ENCODE assay signal across 10 mouse cellular contexts in the genomic region with DNA sequence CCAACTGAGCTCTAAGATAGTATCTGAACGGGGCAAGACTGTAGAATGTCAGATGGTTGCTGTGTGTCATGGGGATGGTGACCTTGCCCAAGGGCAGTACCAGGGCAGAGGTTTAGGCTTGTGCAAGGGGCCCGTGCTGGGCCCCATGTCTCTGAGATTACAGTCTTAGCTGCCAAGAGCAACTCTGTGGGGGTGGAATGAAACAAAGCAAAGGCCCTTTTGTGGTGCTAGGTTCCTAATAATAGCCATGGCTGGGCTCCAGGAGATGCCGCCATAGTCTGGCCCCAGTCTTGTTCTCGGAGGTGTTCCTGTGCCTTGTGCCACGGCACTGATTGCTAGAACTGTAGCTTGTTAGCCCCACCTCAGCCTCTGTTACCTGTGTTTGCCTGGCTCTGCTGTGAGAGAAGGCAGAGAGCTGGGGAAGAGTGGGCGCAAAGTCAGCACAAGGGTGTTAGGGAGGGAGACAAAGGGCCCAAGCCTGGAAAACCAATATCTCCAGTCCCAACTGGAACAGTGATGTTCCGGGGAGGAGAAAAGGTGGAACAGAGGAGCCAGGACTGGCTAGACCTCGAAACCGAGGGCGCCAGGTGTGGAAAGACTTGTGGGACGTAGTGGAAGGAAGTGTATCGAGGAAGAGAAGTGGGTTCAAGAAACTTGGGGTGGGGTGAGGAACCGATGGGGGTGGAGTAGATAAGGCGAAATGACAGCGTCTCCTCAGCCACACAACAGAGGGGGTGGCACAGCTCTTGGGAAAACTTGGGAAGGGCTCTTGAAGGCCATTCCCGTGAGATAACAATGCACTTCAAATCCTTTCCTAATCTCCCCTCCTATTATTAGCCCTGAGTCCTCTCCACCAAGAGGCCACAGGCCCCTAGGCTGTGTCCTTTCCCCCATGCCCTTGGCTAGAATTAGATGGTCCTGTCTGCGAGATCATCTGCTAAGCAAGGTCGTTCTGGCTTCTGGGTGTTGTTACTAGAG. TPM values are rescaled to one million over a fixed set of nuclear protein-coding genes. Genes with fewer than 3 reads are reported as not detected.
A peak's percentile ranks its signal among the peaks of the same experiment; 100 is the strongest.
DNase-seq lines count a peak whose midpoint lies in the region; ATAC-seq and TF ChIP-seq lines count a peak whose summit lies in the region.
"Had no signal": no experiment of that assay in that cellular context is flagged by ENCODE, and none has a peak within 500 bp of the region (broad histone marks: within the 10 kb centered on the region; RNA-seq: fewer than 3 reads in every experiment).

No protein-coding gene starts in this region.

- no peaks in the 10 kb centered on the region for H3K27me3 ChIP-seq in midbrain, embryonic 10.5 days (ENCODE audit: low read depth, poor library complexity, severe bottlenecking)
- no peaks in the 10 kb centered on the region for H3K27me3 ChIP-seq in midbrain, postnatal 0 days (ENCODE audit: insufficient read depth, low read length)
- H3K27me3 ChIP-seq in heart, postnatal 0 days (ENCODE audit: control insufficient read depth, insufficient read depth, low read length), result no peaks in the 10 kb centered on the region
- H3K27me3 ChIP-seq in stomach, embryonic 14.5 days (ENCODE audit: control insufficient read depth, insufficient read depth, low read length), result no peaks in the 10 kb centered on the region

- peak overlapping the region; percentile 74 for H3K27ac ChIP-seq in midbrain, embryonic 10.5 days (replicated peaks)
- H3K27ac ChIP-seq in midbrain, postnatal 0 days (ENCODE audit: low read depth, low read length), result no peak overlapping the region
- peak overlapping the region; percentile 97 for H3K27ac ChIP-seq in heart, postnatal 0 days (ENCODE audit: low read depth)
- H3K27ac ChIP-seq in stomach, embryonic 14.5 days (ENCODE audit: low read length), result no peak overlapping the region

- H3K36me3 ChIP-seq in midbrain, embryonic 10.5 days, result no peaks in the 10 kb centered on the region
- H3K36me3 ChIP-seq in midbrain, postnatal 0 days (ENCODE audit: insufficient read depth, low read length), result no peaks in the 10 kb centered on the region
- no peaks in the 10 kb centered on the region for H3K36me3 ChIP-seq in heart, postnatal 0 days (replicated peaks; ENCODE audit: control insufficient read depth, insufficient read depth, low read length)
- no peaks in the 10 kb centered on the region for H3K36me3 ChIP-seq in stomach, embryonic 14.5 days (ENCODE audit: control insufficient read depth, insufficient read depth, low read length)

- H3K4me3 ChIP-seq in midbrain, embryonic 10.5 days, result no peak overlapping the region
- H3K4me3 ChIP-seq in midbrain, postnatal 0 days (ENCODE audit: low read depth, low read length), result no peak overlapping the region
- no peak overlapping the region for H3K4me3 ChIP-seq in heart, postnatal 0 days (ENCODE audit: low read depth, low read length)
- no peak overlapping the region for H3K4me3 ChIP-seq in stomach, embryonic 14.5 days (ENCODE audit: low read depth, low read length)

- 73% methylated on average over 18 of the region's 18 CpGs for WGBS in midbrain, embryonic 10.5 days
- 62% methylated on average over 18 of the region's 18 CpGs for WGBS in midbrain, postnatal 0 days
- WGBS in heart, postnatal 0 days, result 15% methylated on average over 18 of the region's 18 CpGs
- WGBS in stomach, embryonic 14.5 days, result 72% methylated on average over 18 of the region's 18 CpGs

- peaks cover 26% of the 10 kb centered on the region for H3K4me1 ChIP-seq in midbrain, embryonic 10.5 days
- no peaks in the 10 kb centered on the region for H3K4me1 ChIP-seq in midbrain, postnatal 0 days (ENCODE audit: insufficient read depth, low read length)
- H3K4me1 ChIP-seq in heart, postnatal 0 days (ENCODE audit: control insufficient read depth, insufficient read depth), result peaks cover 25% of the 10 kb centered on the region
- no peaks in the 10 kb centered on the region for H3K4me1 ChIP-seq in stomach, embryonic 14.5 days (ENCODE audit: control insufficient read depth, insufficient read depth, low read length)

- H3K9me3 ChIP-seq in midbrain, embryonic 10.5 days (replicated peaks), result peaks cover 3% of the 10 kb centered on the region; the same call in 1 of the 2 replicates
- H3K9me3 ChIP-seq in midbrain, postnatal 0 days (ENCODE audit: low read length), result no peaks in the 10 kb centered on the region
- no peaks in the 10 kb centered on the region for H3K9me3 ChIP-seq in heart, postnatal 0 days (replicated peaks; ENCODE audit: control insufficient read depth, low read length)
- no peaks in the 10 kb centered on the region for H3K9me3 ChIP-seq in stomach, embryonic 14.5 days (ENCODE audit: control insufficient read depth, low read depth, low read length)

- TF ChIP-seq EP300 in heart, postnatal 0 days (IDR thresholded peaks at IDR 0.05; ENCODE audit: low read depth), result peak; percentile 97

- no peak overlapping the region for H3K4me2 ChIP-seq in midbrain, postnatal 0 days (ENCODE audit: low read depth, low read length, poor library complexity, severe bottlenecking)
- peak overlapping the region; percentile 38 for H3K4me2 ChIP-seq in heart, postnatal 0 days (ENCODE audit: low read depth, low read length)
- H3K4me2 ChIP-seq in stomach, embryonic 14.5 days (replicated peaks; ENCODE audit: low read depth, low read length), result no peak overlapping the region

- DNase-seq in midbrain, embryonic 10.5 days (ENCODE audit: low spot score), result no peak
- DNase-seq in midbrain, postnatal 0 days (ENCODE audit: low spot score), result no peak
- peak; percentile 93 for DNase-seq in fat pad, adult 2 months (ENCODE audit: extremely low read depth, low read depth, low spot score)
- peak; percentile 95 for DNase-seq in heart, postnatal 0 days (ENCODE audit: low spot score)
- no peak for DNase-seq in cerebellum, adult 8-10 months
- DNase-seq: kidney, adult 9 months had no signal

- H3K9ac ChIP-seq in midbrain, postnatal 0 days (replicated peaks; ENCODE audit: low read length, poor library complexity, severe bottlenecking), result no peak overlapping the region
- peak overlapping the region; percentile 54 for H3K9ac ChIP-seq in heart, postnatal 0 days (replicated peaks; ENCODE audit: low read depth, low read length)
- H3K9ac ChIP-seq in stomach, embryonic 14.5 days (replicated peaks; ENCODE audit: low read depth, low read length), result no peak overlapping the region

- ATAC-seq in midbrain, postnatal 0 days (ENCODE audit: low FRiP score), result no peak
- ATAC-seq in heart, postnatal 0 days (ENCODE audit: insufficient read depth, low read depth), result peak; percentile 83
- ATAC-seq in stomach, embryonic 14.5 days (ENCODE audit: insufficient number of reproducible peaks, insufficient read depth, low FRiP score, low read depth), result 0 out of 2 replicates have a peak, but pooled peaks have one; percentile 14
- no peak for ATAC-seq in monocyte, adult 5-6 weeks (replicated peaks; ENCODE audit: insufficient number of reproducible peaks, low FRiP score, low TSS enrichment, poor library complexity, severe bottlenecking)

- TF ChIP-seq CTCF in midbrain, postnatal 0 days (IDR thresholded peaks at IDR 0.05), result no peak
- no peak for TF ChIP-seq CTCF in heart, postnatal 0 days (IDR thresholded peaks at IDR 0.05; ENCODE audit: low read depth)

RNA-seq across cellular contexts. Expression of a gene that starts 9.7 kb away (rescaled TPM):
- 0.70 and 0.96 TPM in 2 replicates for polyA plus RNA-seq in midbrain, embryonic 10.5 days (2016; fragmentation: Nextera tagmentation; extraction: Ambion mirVana)
- 1.8 and 3.2 TPM in 2 replicates for total RNA-seq in midbrain, postnatal 0 days (2014; rRNA removed)
- polyA plus RNA-seq in midbrain, postnatal 0 days (2015; fragmentation: Nextera tagmentation; extraction: Ambion mirVana), result 9.6 and 10.3 TPM in 2 replicates
- total RNA-seq in heart, postnatal 0 days (2014; rRNA removed; ENCODE audit: low replicate concordance), result 4,273 and 4,731 TPM in 2 replicates
- 1,026 and 1,537 TPM in 2 replicates for polyA plus RNA-seq in heart, postnatal 0 days (2015; fragmentation: Nextera tagmentation; extraction: Ambion mirVana)
- polyA plus RNA-seq in stomach, embryonic 14.5 days (2014; fragmentation: Nextera tagmentation; extraction: Ambion mirVana), result 5.9 and 7.7 TPM in 2 replicates
- total RNA-seq in monocyte, adult 5-6 weeks (2017), result not detected in 3 replicates

RNA-seq across cellular contexts. Expression of a gene that starts 11.1 kb away (rescaled TPM):
- polyA plus RNA-seq in midbrain, embryonic 10.5 days (2016; fragmentation: Nextera tagmentation; extraction: Ambion mirVana), result 89.3 and 91.6 TPM in 2 replicates
- total RNA-seq in midbrain, postnatal 0 days (2014; rRNA removed), result 20.9 and 29.6 TPM in 2 replicates
- polyA plus RNA-seq in midbrain, postnatal 0 days (2015; fragmentation: Nextera tagmentation; extraction: Ambion mirVana), result 44.3 and 48.1 TPM in 2 replicates
- 20.2 and 50.1 TPM in 2 replicates for total RNA-seq in heart, postnatal 0 days (2014; rRNA removed; ENCODE audit: low replicate concordance)
- polyA plus RNA-seq in heart, postnatal 0 days (2015; fragmentation: Nextera tagmentation; extraction: Ambion mirVana), result 50.0 and 50.9 TPM in 2 replicates
- 66.4 and 75.7 TPM in 2 replicates for polyA plus RNA-seq in stomach, embryonic 14.5 days (2014; fragmentation: Nextera tagmentation; extraction: Ambion mirVana)
- total RNA-seq in monocyte, adult 5-6 weeks (2017), result 73.4 to 121 TPM (median 99.8 TPM) in 3 replicates

RNA-seq across cellular contexts. Expression of a gene that starts 27.4 kb away (rescaled TPM):
- not detected in 2 replicates for polyA plus RNA-seq in midbrain, embryonic 10.5 days (2016; fragmentation: Nextera tagmentation; extraction: Ambion mirVana)
- total RNA-seq in midbrain, postnatal 0 days (2014; rRNA removed), result not detected in 2 replicates
- not detected in 2 replicates for polyA plus RNA-seq in midbrain, postnatal 0 days (2015; fragmentation: Nextera tagmentation; extraction: Ambion mirVana)
- not detected in 2 replicates for total RNA-seq in heart, postnatal 0 days (2014; rRNA removed; ENCODE audit: low replicate concordance)
- not detected in 2 replicates for polyA plus RNA-seq in heart, postnatal 0 days (2015; fragmentation: Nextera tagmentation; extraction: Ambion mirVana)
- polyA plus RNA-seq in stomach, embryonic 14.5 days (2014; fragmentation: Nextera tagmentation; extraction: Ambion mirVana), result not detected in 2 replicates
- not detected in 3 replicates for total RNA-seq in monocyte, adult 5-6 weeks (2017)
- polyA plus RNA-seq: cortical plate, adult 2 months; liver, embryonic 16.5 days had no signal

RNA-seq across cellular contexts. Expression of a gene that starts 37.4 kb away (rescaled TPM):
- polyA plus RNA-seq in midbrain, embryonic 10.5 days (2016; fragmentation: Nextera tagmentation; extraction: Ambion mirVana), result 0.40 and 0.68 TPM in 2 replicates
- total RNA-seq in midbrain, postnatal 0 days (2014; rRNA removed), result 0.24 and 0.33 TPM in 2 replicates
- 2.1 and 2.5 TPM in 2 replicates for polyA plus RNA-seq in midbrain, postnatal 0 days (2015; fragmentation: Nextera tagmentation; extraction: Ambion mirVana)
- total RNA-seq in heart, postnatal 0 days (2014; rRNA removed; ENCODE audit: low replicate concordance), result 3,860 and 3,976 TPM in 2 replicates
- 8,242 and 9,737 TPM in 2 replicates for polyA plus RNA-seq in heart, postnatal 0 days (2015; fragmentation: Nextera tagmentation; extraction: Ambion mirVana)
- 0.75 and 1.00 TPM in 2 replicates for polyA plus RNA-seq in stomach, embryonic 14.5 days (2014; fragmentation: Nextera tagmentation; extraction: Ambion mirVana)
- total RNA-seq in monocyte, adult 5-6 weeks (2017), result not detected in 3 replicates

Comparison
In these comparisons a context has a peak if more than half of its experiments do, and no peak if none do; other contexts are left out.
1. H3K27ac ChIP-seq: peak in midbrain, embryonic 10.5 days (single experiment) and heart, postnatal 0 days (single experiment); none in midbrain, postnatal 0 days (single experiment) and stomach, embryonic 14.5 days (single experiment).
2. DNase-seq: peak in fat pad, adult 2 months (single experiment) and heart, postnatal 0 days (single experiment); none in midbrain, embryonic 10.5 days (single experiment), midbrain, postnatal 0 days (single experiment) and cerebellum, adult 8-10 months (single experiment).
3. ATAC-seq: peak in heart, postnatal 0 days (single experiment) and stomach, embryonic 14.5 days (single experiment); none in midbrain, postnatal 0 days (single experiment) and monocyte, adult 5-6 weeks (single experiment).
4. RNA of a gene that starts 9.7 kb away (polyA plus RNA-seq): 1,026 to 1,537 TPM in heart, postnatal 0 days; 9.6 to 10.3 TPM in midbrain, postnatal 0 days, 5.9 to 7.7 TPM in stomach, embryonic 14.5 days and 0.70 to 0.96 TPM in midbrain, embryonic 10.5 days; every median in the first group is over 10 times any median in the second.